30 mouse cellular contexts compared by ENCODE assay signal in genomic region chr10:117437970-117438369, GRCm38 (mm10).
"Had no signal": no experiment of that assay in that cellular context is flagged by ENCODE, and none has a peak within 500 bp of the region (broad histone marks: within the 10 kb centered on the region; RNA-seq: fewer than 3 reads in every experiment).

No protein-coding gene starts in this region.

- H3K4me1 ChIP-seq: heart, embryonic 12.5 days had no signal

- H3K4me3 ChIP-seq: heart, embryonic 10.5 days; heart, embryonic 12.5 days; heart, embryonic 13.5 days; heart, embryonic 15.5 days; hindbrain, embryonic 10.5 days; hindbrain, embryonic 12.5 days; hindbrain, embryonic 13.5 days; hindbrain, embryonic 15.5 days; intestine, embryonic 15.5 days; kidney, embryonic 15.5 days; layer of hippocampus, adult 2 months had no signal

- DNase-seq: heart, postnatal 10 days; heart, postnatal 14 days; heart, postnatal 36 days; heart, postnatal 4 days; kidney, adult 11 months; kidney, adult 18-20 months; kidney, adult 2 months; kidney, adult 8-10 months; kidney, adult 9 months; kidney, postnatal 10 days; kidney, postnatal 14 days; kidney, postnatal 25 days; kidney, postnatal 36 days; kidney, postnatal 4 days; layer of hippocampus, adult 9-11 months; layer of hippocampus, postnatal 36 days had no signal

- H3K27ac ChIP-seq: heart, embryonic 10.5 days; heart, embryonic 13.5 days; heart, embryonic 15.5 days; hindbrain, embryonic 10.5 days; hindbrain, embryonic 12.5 days; hindbrain, embryonic 13.5 days; hindbrain, embryonic 14.5 days; hindbrain, embryonic 15.5 days; hindbrain, postnatal 0 days; intestine, embryonic 15.5 days; kidney, embryonic 15.5 days; kidney, postnatal 0 days; layer of hippocampus, adult 2 months had no signal
